Mouse (Mus musculus) kidney, embryonic 16.5 days (tissue): ENCODE measurements around the gene Mtg1. TPM values are rescaled to one million over a fixed set of nuclear protein-coding genes. Genes with fewer than 3 reads are reported as not detected.

Experiments used
- polyA plus RNA-seq: library from polyadenylated mRNA; unstranded; fragments of >200 nt; fragmentation: Nextera tagmentation; extraction: Ambion mirVana; gene quantifications from 2 replicates; pipeline ENCODE4 v1.2.1, GENCODE M21; 2015

The Mtg1 gene
- polyA plus RNA-seq, 1 experiment from 2014 or later = 33.8 TPM

Other genes with a start within 250 kb of the Mtg1 start
- 0.12 and 0.22 TPM in 2 replicates for gene Kndc1, start 242.9 kb upstream of the Mtg1 start, polyA plus RNA-seq
- gene Utf1, start 193.8 kb upstream of the Mtg1 start, polyA plus RNA-seq = 0.21 TPM in 1 of 2 replicates, not detected in the other
- 0.71 and 0.94 TPM in 2 replicates for gene 6430531B16Rik, start 158.8 kb upstream of the Mtg1 start, polyA plus RNA-seq
- 1.6 and 1.8 TPM in 2 replicates for gene Adam8, start 145.0 kb upstream of the Mtg1 start, polyA plus RNA-seq
- gene Zfp511, start 101.2 kb upstream of the Mtg1 start, polyA plus RNA-seq = 38.0 and 40.6 TPM in 2 replicates
- gene Tubgcp2, start 100.9 kb upstream of the Mtg1 start, polyA plus RNA-seq = 57.7 and 58.8 TPM in 2 replicates
- not detected in 2 replicates for gene Msx3, start 88.5 kb upstream of the Mtg1 start, polyA plus RNA-seq
- gene Caly, start 55.0 kb upstream of the Mtg1 start, polyA plus RNA-seq = 0.99 and 1.9 TPM in 2 replicates
- gene Prap1, start 44.2 kb upstream of the Mtg1 start, polyA plus RNA-seq = 0.27 and 0.62 TPM in 2 replicates
- gene Fuom, start 35.1 kb upstream of the Mtg1 start, polyA plus RNA-seq = 36.1 and 41.3 TPM in 2 replicates
- gene Paox, start 21.8 kb upstream of the Mtg1 start, polyA plus RNA-seq = 20.2 and 23.5 TPM in 2 replicates
- 183 and 199 TPM in 2 replicates for gene Echs1, start 21.1 kb upstream of the Mtg1 start, polyA plus RNA-seq
- 0.41 and 0.51 TPM in 2 replicates for gene Sprn, start 17.3 kb downstream of the Mtg1 start, polyA plus RNA-seq
- gene Olfr522, start 27.2 kb downstream of the Mtg1 start, polyA plus RNA-seq = not detected in 2 replicates
- gene Olfr523, start 35.7 kb downstream of the Mtg1 start, polyA plus RNA-seq = not detected in 2 replicates
- gene Olfr524, start 68.4 kb downstream of the Mtg1 start, polyA plus RNA-seq = not detected in 2 replicates
- 0.04 TPM in 1 of 2 replicates, not detected in the other for gene Cd163l1, start 80.7 kb downstream of the Mtg1 start, polyA plus RNA-seq
- not detected in 2 replicates for gene 5830411N06Rik, start 109.7 kb downstream of the Mtg1 start, polyA plus RNA-seq
- gene Olfr525, start 183.3 kb downstream of the Mtg1 start, polyA plus RNA-seq = not detected in 2 replicates
- gene Olfr527, start 196.5 kb downstream of the Mtg1 start, polyA plus RNA-seq = not detected in 2 replicates
- gene Olfr60, start 224.1 kb downstream of the Mtg1 start, polyA plus RNA-seq = not detected in 2 replicates
- gene Olfr530, start 238.8 kb downstream of the Mtg1 start, polyA plus RNA-seq = not detected in 2 replicates